Mouse (Mus musculus): ENCODE data around the gene Znrf2. TPM values are rescaled to one million over a fixed set of nuclear protein-coding genes. Genes with fewer than 3 reads are reported as not detected.
"Not testable (repeated sequence)": the region's sequence is repeated elsewhere in the genome, so short reads cannot be mapped to it uniquely, and the experiment has no call there.

Gene Znrf2
- total RNA-seq, 2 experiments from 2014 or later = 34.0 to 34.4 TPM

DNA sequence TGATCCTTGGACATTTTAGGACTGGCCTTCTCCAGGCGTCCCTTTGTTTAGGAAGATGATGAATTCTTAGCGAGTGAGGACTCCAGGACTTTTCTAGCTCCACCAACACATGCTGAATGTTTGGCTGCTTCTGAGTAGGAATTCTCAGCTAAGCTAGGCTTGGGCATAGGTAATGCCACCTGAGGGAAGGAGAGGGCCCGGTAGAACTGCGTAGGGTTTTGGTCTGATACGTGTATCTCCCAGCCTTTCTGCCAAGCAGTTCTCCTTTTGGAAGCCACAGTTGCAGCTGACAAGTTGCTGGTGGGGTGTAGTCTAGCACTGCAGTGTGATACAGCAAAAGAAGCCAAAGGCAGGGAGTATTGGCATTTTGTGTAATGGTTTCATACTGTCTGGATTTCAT is 10.9 kb upstream of the Znrf2 start:
- DNase-seq (ENCODE audit: low spot score in 2 of 2) = no peak

DNA sequence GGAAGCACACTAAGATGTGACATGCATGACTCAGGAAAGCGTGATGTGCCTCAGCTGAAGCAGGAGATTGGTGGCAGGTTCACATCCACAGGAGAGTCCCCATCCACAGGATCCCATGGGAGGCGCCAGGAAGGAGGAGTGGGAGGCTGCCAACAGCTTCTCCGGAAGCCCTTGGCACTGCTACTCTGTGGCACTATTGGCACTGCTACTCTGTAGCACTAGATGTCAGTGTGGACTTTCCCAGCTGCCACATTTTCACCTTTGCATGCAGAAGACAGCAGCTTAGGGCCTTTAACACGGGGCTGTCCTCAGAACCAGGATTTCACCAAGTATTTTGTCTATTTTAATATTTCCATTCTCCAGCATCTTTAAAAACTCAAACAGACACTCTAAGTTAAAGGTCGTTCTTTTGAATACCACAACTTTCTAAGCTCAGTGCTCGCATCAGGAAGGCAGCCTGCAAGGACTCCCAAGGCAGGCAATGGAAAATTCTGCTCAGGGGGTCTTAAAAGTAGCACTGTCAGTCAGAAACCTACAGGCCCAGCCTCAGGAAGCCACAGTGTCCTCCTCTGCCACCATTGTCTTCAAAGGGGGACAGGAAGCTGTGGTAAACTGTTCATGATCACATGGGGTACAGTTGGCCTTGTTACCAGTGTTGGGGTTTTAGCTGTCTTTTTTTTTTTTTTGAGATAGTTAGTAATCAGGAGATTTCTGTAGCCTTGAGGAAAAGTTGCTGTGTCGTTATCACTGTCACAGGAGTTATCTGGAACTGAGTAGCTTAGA is 7.0 kb upstream of the Znrf2 start:
- no peak for DNase-seq (ENCODE audit: low spot score in 2 of 2)

DNA sequence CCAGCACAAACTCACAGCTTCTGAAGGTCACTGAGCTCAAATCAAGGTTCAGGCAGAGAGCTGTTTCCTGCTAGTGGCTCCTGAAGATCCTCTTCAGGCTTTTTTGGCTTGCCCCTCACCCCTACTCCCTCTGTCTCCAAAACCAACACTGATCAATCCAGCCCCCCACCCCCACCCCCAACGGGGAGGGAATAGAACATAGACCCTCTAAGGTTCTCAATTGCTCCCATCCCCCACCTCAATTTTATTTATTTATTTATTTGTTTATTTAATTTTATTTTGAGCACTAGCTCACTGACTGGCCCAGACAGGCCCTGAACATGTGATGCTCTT is 6.4 kb upstream of the Znrf2 start:
- no peak for DNase-seq (ENCODE audit: low spot score in 2 of 2)

DNA sequence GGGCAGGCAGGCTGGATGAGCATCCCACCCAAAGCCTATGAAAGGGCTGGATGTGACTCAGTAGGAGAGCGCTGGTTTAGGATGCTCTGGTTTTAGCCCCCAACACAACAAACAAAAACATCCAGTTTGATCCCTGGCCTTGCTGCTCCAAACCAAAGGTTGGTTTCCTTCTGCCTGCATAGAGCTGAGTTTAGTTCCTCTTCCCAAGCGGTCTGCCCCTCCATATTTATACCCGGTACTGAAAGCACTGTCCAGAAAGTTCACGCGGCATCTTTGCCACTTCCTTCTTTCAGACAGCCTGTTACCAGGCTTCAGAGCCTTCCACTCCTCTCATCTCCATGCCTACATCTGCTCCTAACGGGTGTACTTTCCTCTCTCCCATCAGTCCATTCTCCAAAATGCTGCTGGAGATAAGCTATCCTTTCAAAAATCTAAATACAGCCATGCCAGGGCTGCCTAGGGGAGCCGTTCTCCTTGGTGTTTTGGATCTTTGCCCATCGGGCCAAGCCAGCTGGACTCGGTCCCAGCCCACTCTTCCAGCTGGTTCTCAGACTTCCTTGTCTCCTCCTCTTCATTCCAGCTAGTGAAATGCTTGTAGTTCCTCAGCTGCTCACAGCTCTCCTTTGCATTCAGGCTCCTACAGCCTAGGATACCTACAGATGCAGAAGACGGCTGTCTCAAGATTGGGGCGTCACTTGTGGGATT is 5.0 kb upstream of the Znrf2 start:
- DNase-seq (ENCODE audit: low spot score in 2 of 2) = peak; percentile 10 to 27

DNA sequence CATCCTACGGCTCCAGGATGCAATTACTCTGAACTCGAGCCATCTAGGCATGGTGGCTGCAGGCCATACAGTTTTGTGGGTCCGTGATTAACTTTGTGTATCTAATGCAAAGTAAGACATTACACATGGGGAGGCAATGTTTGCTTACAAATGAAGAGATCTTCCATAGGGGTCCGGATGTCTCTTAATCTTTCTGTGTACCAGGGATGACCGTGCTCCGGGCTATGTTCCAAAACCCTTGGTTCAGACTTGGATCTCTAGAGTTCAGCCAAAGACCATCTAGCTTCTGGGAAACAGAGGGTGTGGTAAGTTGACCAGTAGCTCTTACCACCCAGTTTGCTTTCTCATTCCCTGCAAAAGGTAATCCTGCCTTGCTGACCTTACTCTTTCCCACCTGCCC is 4.4 kb upstream of the Znrf2 start:
- DNase-seq (ENCODE audit: low spot score in 2 of 2) = no peak

DNA sequence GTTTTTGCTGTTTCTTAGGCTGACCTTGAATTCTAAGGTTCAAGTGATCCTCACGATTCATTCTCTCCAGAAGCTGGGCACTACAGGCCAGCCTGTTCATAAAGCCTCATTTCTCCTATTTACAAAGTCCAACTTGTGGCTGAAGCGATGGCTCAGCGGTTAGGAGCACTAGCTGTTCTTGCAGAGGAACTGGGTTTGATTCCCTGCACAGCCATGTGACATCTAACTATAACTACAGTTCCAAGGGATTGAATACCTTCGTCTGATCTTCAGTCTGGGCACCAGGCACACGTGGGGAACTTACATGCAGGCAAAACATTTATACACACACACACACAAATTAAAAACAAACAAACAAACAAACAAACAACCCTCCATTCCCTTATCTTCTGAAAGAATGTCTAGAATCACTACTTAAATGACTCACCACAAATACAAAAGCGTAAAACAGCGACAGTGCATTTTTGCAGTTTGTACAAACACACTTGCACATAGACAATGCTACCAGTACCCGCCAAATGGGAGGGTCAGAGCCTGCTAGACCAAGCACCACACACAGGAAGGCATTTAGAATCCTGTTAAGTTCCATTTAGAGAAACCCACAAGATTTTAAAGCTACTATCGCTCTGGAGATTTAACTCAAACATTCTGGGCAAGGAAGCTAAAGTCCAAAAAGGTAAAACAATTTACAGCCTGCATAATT is 1.1 kb upstream of the Znrf2 start:
- DNase-seq (ENCODE audit: low spot score in 2 of 2) = no peak

DNA sequence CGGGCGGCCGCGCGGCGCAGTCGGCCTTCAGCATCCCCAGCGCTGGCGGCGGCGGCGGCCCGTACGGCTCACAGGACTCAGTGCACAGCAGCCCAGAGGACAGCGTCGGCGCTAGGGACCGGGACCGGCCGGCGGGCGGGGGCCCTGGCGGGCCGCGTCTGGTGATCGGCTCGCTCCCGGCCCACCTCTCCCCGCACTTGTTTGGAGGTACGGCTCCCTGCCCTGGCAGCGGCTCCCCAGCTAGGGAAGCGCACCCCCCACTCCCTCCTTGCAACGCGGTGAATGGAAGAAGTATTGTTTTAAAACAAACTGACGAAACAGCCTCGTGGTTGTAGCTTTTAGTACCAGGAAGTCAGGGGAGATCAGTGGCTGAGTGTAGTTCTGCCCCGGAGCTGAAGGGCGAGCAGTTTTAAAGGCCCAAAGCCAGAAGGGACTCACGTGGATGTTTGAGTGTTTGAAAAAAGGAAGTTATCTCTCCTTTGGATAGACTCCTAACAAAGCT is 601 bp downstream of the Znrf2 start:
- peak; percentile 15 to 16 for DNase-seq (ENCODE audit: low spot score in 2 of 2)

DNA sequence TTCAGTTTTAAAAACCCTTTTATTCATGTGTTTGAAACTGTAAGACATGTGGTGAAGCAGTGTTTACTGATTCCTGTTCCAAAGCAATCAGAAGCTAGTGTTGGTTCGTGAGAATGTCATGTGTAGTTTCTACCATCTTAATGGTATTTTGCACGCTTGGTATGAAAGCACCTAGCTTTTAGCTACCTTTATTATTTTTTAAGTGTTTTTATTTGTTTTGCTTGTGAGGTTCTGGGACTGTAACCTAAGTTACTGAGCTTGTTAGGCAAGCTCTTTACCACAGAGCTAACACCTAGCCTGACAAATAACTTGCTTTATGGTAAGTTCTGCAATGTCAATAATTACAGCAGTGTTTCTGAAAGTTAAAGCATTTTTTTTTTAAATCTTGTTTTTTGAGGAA is 1.7 kb downstream of the Znrf2 start:
- DNase-seq (ENCODE audit: low spot score in 2 of 2) = no peak

DNA sequence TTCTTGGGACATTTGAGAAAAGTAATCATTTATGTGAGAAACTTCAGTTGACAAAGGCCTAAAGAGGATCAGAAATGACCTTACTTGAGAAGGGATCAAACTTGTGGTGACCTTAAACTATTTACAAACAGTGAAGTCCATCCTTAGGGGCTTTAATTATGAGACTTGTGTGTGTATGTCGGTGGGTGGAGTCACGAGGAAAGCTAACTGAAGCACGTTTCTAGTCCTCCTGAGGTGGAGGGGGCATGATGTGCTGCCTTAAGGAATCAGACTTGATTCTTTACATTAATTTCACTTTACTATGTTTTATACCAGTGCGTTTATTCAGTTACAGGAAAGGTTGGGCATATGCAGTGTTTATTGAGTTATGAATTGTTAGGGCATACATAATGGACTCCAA is 2.6 kb downstream of the Znrf2 start:
- no peak for DNase-seq (ENCODE audit: low spot score in 2 of 2)

DNA sequence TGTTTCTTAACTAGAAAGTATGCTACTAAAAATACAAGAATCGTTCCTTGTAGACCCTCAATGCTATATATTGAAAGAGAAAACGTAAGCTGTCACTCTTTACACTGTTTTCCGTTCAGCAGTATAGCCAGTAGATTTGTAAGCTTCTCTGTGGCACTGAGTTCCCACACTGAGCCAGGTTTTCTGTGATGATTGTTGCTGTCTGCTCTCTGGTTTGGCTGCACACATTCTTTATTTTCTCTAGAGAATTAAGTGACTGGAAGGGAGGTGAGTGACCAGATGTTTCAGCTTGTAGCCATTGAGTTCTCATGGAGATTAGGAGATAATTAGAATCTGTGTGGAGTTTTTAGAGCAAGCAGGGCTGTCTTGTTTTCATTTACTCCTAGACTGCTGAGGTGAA is 3.0 kb downstream of the Znrf2 start:
- DNase-seq (ENCODE audit: low spot score in 2 of 2) = no peak

DNA sequence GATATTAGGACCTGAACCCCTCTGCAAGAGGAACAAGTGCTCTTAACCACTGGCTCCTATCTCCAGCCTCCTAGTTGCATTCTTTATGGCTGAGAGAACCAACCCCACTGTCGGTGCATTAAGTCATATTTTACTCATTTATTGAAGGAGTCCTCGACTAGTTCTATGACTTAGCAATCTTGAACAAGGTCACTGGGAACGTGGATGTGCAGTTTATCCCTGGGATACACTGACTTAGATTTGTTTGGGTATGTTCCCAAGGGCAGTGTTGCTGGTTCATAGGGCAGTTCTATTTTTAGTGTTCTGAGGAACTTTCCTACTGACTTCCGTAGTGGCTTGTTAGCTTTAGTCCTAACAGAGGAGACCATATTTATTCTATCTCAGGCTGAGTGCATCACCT is 5.6 kb downstream of the Znrf2 start:
- DNase-seq (ENCODE audit: low spot score in 2 of 2) = no peak

DNA sequence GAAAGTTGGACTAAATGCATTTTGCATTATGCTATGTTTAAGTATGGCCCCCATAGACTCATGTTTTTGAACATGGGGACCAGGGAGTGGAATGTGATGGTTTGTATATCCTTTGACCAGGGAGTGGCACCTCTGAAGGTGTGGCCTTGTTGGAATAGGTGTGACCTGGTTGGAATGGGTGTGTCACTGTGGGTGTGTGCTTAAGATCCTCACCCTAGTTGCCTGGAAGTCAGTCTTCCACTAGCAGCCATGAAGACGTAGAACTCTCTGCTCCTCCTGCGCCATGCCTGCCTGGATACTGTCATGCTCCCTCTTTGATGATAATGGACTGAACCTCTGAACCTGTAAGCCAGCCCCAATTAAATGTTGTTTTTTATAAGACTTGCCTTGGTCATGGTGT is 7.8 kb downstream of the Znrf2 start:
- not testable (repeated sequence) for DNase-seq (ENCODE audit: low spot score in 2 of 2)

DNA sequence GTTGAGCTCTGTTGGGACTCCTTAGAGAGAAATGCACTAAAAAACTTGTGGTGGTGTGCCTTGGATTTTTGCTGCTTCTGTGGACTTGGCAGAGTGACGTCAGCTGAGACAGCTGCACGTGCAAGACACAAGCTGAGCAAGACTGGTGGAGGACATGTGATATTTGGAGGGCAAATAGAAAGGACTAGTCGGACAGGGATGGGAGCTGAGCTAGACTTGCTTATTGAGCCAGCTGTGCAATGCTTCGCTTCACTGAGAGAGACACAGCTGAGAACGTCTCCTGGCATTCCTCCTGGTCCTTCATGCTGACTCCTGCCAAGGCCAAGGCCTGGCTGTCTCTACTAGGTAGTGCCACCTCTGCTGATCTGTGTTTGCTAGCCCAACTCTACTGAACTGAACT is 10.8 kb downstream of the Znrf2 start:
- DNase-seq (ENCODE audit: low spot score in 2 of 2) = no peak

DNA sequence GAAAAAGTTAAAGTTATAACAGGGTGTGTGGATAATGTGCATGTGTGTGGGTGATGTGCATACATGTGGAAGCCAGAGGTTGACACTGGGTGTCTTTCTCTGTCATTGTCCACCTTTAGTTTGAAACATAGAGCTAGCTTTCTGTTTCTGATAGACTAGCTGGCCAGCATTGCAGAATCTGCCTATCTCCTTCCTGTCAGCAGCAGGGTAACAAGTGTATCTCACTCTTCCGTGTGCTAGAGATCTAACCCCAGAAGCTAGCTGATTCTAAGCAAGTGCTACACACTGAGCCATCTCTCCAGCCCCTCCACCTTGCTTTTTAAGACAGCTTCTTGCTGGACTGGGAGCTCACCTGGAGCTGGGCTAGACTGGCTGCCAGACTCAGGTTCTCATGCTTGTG is 11.6 kb downstream of the Znrf2 start:
- no peak for DNase-seq (ENCODE audit: low spot score in 2 of 2)

DNA sequence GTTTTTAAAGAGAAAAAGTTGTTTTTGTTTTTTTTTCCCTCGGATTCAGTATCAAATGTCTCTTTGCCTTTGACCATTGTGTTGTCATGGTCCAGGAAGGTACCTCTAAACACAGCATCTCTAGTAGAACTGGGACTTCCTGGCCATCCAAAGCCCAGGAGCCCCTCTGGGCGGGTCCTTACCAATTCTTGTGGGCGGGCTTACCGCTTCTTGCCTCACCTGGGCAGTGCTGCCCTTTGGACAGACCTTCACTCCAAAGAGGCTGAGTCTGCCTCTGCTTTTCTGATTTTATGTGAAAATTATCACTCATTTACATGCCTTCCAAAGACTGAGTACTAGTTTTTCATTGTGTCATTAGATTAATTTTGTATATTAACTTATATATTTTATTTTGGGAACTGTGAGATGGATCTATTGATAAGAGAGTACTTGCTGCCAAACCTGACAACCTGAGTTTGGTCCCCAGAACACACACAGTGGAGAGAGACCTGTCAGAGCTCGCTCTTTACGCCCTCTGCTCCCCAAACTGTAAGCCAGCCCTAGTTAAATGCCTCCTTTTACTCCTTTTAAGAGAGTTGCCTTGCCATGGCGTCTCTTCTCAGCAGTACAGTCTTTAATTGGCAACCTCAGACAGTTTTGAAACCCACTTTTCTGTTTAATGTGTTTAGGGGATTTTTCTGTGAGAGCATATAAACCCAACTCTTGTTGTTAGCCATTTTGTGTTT is 13.5 kb downstream of the Znrf2 start:
- no peak for DNase-seq (ENCODE audit: low spot score in 2 of 2)

DNA sequence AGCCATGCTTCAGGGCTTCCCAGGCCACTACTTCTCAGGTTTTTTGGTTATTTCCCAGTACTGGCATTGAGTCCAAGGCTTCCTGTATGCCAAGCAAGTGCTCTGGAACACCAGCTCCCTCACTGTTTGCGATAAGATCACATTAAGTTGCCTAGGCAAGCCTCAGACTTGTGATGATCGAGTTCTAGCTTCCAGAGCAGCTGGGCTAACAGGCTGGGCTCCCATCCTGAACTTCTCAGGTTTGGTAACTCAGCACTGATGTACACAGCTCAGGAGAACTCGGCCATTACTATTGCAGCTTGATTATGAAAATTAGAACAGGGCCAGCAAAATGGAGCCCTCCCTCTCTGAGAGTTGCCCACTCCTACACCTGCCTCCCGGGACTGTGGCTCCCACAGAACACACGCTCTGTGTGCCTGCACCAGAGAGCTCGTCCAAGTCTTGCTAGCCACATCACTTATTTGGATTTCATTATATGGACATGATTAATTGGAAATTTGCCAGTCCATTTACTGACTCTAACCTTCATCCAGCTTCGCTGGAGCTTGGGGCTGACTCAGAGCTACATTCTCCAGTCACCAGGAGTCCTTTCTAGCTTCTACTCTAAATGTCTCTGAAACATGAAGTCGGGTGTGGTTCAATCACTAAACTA is 14.5 kb downstream of the Znrf2 start:
- DNase-seq (ENCODE audit: low spot score in 2 of 2) = no peak

DNA sequence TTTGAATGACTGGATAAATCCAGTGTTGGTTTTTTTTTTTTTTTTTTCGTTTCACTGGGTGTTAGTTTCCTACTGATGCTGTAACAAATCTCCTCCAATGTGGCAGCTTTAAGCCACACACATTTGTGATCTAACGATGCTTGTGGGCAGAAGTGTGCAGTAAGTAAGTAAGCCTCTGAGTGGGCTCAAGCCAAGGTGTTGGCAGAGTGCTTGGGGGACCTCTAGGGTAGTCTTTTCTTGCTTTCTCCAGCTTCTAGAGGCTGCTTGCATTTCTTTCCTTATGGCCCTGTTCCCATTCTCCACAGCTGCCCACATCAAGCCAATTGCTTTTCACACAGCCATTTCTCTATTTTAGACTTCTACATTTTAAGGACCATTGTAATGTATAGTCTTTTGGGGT is 16.7 kb downstream of the Znrf2 start:
- DNase-seq (ENCODE audit: low spot score in 2 of 2) = no peak

DNA sequence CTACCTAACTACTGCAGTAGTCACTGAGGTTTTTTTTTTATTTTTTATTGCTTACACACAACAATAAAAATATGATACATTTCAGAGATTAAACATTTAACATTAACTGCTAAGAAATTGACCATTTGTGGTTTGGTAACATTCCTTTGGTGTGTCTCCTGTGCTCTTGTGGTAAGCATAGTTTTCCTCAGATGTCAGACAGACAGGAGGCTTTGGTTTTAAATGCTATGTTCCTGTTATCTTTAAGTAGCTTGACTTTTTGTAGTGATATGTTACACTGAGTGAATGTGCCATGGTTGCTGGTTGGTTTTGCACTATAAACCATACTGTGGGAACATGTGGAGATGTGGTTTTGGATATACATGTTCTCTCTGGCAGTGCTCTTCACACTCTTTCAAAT is 19.9 kb downstream of the Znrf2 start:
- no peak for DNase-seq (ENCODE audit: low spot score in 2 of 2)

DNA sequence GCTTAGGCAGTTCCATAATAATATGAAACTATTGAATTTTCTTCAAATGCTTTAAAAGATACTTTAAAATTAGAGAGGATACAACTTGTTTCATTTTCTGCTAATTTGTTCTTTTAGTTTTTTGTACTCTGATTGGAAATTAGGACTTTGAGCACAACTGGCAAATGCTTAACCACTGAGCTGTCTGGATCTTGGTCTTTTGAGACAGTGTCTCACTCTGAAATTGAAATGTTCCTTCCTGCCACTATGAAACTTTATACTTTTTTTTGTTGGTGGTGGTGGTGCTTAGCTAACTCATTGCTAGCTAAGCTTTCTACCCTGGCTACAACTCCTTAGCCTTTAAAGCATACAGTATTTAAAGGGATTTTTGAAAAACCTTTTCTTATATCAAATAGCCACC is 24.7 kb downstream of the Znrf2 start:
- no peak for DNase-seq (ENCODE audit: low spot score in 2 of 2)

DNA sequence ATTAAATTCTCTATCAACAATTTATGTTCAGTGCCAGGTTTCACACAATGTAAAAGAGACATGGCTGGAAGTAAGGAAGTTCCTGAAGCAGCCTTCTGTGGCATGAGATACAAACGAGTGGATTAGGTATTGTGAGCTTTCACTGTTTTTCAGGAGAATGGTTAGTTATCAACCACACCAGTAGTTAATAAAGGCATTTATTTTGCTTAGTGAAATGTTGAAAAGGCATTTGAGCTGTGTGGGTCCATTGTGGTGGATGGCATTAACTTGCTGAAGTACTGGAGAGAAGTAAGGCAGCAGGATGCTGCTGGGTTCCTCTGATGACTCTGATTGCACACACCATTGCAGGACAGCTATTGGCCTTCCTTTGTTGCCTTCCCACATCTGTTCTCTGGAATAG is 25.3 kb downstream of the Znrf2 start:
- no peak for DNase-seq (ENCODE audit: low spot score in 2 of 2)

DNA sequence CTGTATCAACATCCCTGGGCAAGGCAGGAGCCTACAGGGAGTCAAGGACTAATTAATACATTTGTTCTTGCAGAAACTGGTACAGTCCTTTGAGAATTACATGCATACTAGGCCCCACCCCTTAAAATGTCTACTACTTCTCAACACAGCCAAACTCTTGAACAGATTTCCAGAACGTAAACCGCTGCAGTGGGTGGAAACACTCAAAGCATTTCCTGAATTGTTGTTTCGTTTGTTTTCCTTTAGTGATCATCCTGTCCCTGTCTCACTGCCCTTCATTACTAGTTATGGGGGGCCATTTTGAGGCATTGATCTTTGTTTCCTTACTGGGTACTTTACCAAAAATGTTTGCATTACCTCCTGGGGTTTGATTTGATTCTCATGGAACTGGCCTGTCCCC is 31.8 kb downstream of the Znrf2 start:
- DNase-seq (ENCODE audit: low spot score in 2 of 2) = no peak

Measured in adrenal gland, postnatal 4 days (tissue).